Mouse (Mus musculus): ENCODE measurements around the gene Jarid2.

The Jarid2 gene

DNA sequence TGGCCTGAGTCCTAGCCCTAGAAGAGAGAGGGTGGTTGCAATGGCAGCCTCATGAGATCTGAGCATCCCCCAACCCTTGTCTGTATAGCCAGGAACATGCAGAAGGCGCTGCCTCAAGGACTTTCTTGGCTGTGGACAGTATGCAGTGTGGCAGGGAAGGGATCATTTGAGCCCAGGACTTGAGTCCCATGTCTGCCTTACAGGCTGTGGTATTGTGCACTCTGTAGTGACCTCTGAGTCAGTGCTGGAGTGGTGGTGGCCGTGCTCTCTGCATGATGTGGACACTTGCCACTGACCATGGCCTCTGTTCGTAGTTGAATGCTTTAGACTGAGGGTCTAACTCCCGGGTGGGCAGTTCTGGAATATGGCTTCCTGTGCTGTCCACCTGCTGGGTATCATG lies 187.9 kb downstream of the Jarid2 start:
- no peak for DNase-seq (ENCODE audit: low spot score in 2 of 2)

DNA sequence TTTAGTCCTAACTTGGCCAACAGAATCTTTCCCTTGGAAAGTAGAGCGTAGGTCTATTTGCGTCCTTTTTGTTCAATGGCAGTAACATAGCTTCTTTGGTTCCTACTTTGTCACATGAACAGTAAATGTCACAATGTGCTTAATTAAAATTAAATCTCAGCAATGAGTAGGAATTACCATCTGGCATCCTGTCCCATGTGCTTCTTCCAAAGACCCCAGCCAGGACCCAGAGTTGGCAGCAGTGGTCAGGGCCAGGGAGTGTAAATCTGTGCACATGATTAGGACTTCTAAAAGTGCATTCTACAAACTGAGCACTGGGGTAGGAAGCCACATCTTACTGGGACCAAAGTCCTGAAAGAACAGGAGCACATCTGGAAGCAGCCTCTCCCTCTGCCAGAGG lies 189.0 kb downstream of the Jarid2 start:
- DNase-seq (ENCODE audit: low spot score in 2 of 2) = no peak

DNA sequence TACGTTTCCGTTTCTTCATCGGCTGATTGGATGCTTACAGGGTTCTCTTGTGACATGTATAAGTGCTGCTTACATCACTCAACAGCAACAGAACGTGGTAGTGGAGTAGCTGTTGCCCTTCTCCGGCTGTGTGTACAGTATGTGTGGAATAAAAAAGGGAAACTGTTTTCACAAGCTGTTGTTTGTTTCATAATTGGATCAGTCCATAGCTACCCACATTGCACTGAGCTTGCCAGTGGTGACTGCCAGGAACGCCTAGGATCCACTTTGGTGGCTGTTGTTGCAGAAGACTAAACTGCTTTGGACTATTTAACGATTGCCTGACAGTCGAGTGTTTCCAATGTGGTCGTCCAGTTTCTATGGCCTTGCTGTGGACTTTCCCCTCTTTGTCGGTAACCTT lies 191.8 kb downstream of the Jarid2 start:
- DNase-seq (ENCODE audit: low spot score in 2 of 2) = no peak

DNA sequence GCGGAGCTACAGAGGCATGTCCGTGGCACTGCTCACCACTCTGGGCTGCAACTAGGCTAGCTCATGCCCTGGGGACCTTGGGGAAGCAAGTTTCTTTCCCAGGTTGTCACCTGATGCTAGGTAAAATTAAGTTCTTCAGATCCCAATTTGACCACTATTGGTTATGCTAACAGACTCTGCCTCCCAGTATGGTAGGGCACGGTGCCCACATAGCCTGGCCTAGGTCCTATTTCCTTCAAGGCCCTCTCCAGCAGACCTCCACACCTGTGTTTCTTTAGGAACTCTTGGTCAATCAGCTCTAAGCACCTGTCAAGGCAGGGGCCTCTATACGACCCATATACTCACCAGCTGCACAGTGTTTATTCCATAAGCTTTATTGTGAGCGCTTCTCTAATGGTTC lies 192.4 kb downstream of the Jarid2 start:
- no peak for DNase-seq (ENCODE audit: low spot score in 2 of 2)

DNA sequence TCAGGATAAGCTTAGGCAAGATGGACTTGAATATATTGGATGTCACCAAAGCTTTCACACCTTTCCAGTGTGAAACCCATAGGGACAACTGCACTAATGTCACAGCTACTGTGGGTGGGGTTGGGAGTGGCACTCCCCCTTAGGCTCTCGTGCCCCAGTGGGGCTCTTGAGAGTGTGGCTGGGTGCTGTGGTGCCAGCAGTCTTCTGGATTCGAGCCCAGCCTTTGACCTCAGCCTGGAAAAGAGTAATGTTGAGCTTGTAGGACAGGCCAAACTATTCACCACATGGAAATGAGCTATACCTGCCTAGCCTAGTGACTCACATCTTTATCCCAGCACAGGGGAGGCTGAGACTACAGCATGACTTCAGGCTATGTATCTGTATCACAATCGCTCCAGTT lies 194.8 kb downstream of the Jarid2 start:
- DNase-seq (ENCODE audit: low spot score in 2 of 2) = no peak

DNA sequence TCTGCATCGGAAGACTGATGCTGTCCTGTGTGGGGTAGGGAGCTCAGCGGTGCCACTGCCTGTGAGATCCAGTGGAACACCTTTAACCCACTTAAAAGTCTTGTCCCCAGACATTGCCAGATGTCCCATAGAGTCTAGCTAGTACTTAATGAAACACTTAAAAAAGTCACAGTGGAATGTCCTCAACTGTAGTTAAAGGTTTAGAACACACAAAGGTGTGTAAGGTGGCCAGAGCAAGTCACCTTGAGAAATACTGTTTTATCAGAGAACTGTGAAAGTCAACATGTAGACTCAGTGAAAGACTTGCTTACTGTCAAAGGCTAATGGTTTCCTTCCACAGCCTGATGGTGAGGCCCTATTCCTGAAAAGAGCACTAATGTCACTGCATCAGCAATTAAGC lies 195.9 kb downstream of the Jarid2 start:
- DNase-seq (ENCODE audit: low spot score in 2 of 2) = no peak

DNA sequence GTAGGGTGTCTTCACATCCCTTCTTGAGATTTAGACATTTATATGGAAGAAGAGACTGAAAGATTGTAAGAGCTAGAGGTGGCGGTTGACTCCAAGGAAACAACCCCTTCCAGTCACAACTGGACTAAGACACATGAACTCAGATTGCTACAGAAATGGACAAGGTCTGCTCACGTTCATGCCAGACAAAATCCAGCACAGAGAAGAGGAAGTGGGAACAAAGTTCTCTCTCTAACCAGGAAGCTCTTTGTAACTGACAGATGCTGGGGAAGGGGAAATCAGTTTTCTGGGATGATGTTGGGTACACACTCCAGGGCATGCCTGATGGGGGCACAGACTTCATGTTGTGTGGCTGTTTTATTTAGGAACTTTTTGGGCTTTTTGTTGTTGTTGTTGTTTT lies 197.0 kb downstream of the Jarid2 start:
- DNase-seq (ENCODE audit: low spot score in 2 of 2) = no peak

DNA sequence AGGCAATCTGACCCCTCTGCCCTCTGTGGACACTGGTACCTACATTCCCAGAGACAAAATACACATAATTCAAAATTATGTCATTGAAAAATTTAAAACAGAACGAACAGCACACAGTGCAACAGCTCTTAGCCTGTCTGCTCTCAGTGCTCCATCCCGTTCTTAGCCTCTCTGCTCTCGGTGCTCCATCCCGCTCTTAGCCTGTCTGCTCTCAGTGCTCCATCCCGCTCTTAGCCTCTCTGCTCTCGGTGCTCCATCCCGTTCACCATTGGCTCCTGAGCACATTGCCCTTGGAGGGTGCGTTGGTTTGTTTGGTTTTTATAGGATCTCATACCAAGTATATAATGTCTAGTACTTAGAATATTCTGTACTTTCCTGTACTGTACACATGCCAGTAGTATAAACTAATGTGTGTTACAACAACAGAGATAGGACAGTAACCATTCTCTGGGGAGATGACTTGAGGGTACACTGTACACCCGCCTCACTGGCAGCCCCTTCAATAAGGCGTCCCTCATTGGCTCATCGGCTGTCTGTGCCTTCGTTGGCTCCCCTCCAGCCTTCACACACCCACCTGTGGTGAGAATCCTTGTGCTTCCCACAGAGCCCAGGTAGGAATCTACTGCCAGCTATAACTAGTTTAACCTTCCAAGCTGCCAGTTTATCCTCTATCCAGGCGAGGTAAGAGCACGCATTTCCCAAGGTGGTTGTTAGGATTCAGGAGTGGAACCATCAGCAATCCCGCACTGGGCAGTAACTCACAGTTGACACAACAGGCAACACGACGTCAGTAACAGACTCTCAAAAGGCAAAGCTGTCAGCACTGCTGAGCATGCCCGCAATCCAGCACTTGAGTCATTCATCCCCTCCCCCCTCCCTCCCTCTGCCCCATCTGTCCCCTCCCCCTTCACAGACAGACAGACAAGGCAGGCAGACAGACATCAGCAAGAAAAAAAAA lies 203.3 kb downstream of the Jarid2 start:
- DNase-seq (ENCODE audit: low spot score in 2 of 2) = no peak

DNA sequence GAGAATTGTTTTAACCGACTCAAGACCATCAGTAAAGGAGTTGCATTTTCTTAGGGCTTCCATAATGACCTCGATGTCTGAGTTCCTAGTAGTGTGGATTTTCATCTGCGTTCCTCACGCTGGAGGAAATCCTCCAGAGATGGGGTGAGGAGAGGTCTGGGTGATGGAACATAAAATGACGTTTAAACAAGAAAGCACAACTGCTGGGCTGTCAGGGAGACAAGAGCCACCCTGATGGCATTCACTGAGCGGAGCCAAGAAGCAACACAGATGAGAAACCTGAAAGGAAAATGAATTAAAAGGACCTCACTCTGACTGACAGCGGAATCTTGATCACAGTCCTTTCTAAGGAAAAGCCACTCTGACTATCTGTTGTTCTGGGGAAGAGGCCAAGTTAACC lies 204.3 kb downstream of the Jarid2 start:
- no peak for DNase-seq (ENCODE audit: low spot score in 2 of 2)

DNA sequence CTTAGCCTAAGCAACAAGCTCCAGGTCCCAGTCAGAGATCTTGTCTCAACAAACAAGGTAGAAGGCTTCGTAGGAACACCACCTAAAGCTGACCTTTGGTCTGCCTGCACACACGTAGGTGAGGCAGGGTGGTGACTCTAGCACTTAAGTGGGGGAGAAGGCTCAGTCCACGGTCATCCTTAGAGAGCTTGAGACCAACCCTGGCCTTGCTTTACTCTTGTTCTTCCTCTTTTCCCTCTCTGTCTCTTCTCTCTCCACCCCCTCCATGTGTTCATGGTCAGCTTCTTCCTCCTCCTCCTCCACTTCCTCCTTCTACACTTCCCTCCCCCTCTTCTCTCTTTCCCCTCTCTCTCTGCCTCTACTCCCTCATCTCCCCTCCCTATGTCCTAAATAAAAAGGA lies 208.4 kb downstream of the Jarid2 start:
- DNase-seq (ENCODE audit: low spot score in 2 of 2) = no peak

DNA sequence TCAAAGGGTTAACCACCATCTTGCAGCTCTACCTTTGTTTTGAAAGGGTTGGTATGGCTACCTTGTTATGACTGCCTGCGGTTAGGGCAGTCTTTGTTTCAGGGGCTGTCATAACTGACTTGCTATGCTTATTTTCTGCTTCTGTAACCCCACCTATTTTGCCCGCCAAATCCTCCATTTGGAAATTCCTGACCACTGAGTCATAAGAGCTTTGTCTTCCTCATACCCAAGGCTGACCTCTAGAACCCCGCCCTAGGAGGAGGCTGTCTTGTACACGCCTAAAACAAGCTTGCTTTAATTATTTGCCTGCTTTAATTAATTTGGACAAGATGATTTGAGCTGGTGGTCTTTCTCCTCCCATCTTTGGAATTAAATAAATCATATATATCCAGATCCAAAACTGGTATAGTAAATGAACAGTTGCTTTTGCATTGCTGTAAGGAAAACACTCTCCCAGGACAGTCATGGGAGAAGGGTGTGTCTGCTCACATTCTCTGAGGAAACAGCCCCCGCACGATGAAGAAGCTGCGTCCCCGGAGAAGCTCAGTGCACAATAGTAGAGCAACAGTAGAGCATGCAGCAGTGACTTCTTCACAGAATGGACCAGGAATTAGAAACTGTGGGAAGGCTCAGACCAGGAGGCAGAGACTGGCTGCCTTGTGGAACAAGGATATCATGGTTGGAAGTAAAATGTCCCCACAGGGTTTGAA lies 210.2 kb downstream of the Jarid2 start:
- DNase-seq (ENCODE audit: low spot score in 2 of 2) = no peak

DNA sequence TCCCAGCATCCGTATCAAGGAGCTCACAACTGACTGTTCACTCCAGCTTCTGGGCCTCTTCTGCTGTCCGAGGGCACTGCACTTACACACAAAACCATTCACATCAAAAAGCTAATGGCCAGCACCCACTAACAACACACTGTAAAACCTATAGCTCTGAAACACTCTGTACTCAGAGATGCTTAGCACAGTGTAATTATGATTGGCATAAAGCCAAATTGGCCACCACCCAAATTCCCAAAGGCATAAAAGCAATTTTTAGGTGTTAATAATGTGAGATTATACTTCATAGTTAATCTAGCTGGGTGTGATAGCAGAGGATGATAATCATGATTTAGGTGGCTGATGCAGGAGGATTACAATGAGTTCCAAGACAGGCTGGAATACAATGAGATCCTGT lies 214.3 kb downstream of the Jarid2 start:
- DNase-seq (ENCODE audit: low spot score in 2 of 2) = no peak

DNA sequence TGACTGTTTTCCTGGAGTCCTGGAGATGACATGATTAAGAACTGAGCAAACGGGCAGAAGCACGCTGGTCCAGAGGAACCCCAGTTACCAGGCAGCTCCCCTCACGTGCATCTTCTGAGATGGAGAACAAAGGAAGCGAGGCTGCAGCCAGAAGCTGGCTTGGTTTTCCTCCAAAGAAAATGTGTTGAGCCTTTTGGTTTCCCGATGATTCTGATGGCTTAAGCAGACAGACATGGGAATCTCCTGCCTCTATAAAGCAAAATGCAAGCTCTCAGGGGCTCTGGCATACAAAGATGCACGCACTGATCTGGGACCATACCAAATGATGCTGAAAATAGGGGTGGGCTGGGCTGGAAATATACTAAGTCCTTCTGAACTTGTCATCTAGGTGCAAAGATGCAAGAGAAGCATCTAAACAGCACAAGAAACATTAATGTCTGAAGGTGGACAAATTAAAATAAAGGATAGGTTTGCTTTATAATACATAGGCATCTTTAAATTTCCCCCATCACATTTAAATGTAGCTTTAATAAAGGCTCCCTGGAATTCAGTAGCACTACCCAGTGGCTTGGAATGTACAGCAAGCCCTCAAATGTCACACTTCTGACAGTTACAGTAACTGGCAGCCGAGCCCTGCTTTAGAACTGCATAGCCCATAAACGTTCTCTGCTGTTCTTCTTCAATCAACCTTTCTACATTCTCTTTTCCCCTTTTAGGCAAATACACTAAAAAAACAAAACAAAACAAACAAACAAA lies 217.8 kb downstream of the Jarid2 start:
- DNase-seq (ENCODE audit: low spot score in 2 of 2) = no peak

DNA sequence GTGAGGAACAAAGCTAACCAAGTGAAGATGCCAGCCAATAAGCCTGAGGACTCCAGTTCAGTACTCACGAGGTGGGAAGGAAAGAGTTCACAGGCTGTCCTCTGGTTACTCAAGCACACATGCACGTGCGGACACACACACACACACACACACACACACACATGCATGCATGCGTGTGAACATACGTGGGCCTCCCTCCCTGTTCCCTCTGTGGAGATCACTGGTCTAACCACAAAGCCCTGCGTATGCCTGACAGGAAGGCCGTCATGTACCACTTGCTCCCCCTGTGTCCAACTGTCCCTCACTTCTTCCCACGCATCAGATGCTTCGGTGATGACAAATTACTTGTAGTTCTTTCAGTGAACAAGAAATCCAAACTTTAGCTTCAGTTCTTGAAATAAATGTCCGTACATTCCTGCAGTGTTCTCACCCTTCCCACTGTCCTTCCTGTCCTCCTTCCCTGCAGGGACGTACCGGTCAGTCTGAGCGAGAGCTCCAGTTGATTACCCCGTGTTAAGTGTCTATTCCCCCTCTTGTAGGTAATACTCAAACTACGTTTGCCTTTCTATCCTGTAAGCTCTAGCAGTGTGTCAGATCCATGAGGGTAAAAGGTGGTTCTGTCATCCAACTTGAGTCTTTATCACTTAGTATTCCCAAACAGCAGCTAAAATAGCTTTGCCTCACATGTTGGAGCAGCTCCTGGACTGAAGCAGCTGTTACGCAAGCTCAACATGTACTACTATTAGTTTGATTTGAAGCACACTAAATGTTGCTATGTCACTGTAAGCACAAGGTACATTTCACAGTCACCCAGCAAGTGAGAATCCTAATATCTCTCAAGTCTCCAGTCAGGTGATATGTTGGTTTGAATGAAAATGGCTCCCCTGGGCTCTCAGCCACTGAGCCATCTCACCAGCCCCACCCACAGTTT lies 219.3 kb downstream of the Jarid2 start:
- DNase-seq (ENCODE audit: low spot score in 2 of 2) = no peak

DNA sequence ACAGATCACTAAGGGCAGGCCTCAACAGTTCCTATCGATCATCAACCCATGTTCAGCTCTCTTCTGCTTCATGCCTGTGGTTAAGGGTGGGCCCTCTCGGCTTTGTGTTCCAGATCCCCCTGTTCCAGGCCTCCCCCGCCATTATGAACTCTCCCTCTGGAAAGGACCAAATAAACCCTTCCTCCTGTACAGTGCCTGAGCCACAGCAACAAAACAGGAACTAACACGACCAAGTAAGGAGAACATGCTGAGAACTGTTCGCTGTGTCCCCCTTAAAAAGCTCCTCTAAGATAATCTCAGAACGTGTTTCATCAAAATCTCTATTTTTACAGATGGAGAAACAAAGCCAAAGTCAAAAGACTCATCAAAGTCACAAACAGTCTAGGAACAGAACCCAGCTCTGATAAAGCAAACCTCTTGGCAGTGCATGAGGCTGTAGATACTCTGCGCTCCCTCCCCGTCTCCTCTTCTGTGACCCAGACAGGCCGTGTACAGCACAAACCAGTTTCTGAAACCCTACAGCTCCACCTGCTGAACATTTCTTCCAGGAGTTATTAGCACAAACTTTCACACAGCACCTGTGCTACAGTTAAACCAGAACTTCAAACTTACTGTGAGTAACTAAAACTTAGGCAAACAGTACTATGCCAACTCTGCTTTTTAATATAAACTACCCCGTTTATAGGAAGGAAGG lies 223.3 kb downstream of the Jarid2 start:
- no peak for DNase-seq (ENCODE audit: low spot score in 2 of 2)

DNA sequence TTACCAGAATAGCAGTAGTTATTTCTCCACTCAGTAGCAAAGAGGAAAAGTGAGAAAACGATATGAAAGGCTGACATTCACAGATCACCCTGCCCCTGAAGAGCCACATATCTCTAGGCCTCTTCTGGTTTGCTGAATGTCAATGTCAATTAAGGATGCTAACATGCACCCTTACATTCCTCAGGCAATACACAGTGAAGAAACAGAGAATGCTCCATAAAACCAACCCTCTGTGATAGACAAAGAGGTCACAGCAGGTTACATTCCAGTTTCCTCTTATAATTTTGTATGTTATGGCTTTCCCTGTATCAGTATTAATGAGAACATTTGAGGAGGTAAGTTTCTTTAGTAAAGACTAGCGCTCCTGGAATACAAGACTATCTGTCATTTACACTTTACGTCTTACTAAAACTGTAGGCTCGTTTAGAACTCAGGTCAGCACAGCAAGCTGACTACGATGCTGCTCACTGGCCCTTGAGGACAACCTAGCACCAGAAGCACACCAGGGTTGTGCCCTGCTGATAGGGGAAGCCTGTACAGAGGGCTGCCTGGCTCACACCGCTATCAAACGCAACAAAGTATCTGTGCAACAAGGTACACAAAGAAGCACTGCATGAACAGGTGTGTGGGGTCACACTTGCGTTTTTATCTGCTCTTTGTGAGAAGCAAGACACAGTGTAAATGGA lies 224.4 kb downstream of the Jarid2 start:
- no peak for DNase-seq (ENCODE audit: low spot score in 2 of 2)

DNA sequence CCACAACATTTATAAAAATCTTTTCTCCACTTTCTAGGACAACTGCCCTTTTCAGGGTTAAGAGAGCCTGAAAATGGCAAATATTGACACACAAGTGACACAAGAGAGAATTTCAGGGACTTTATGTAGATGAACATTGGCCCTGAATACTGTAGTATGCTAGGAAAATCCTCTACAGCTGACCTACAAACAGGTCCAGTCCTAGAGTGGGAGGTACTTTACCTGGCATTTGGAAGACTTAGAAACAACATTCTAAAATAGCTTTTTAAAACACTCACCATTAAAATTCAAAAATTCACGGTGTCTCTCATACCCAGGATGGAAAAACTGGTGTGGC lies 224.9 kb downstream of the Jarid2 start:
- no peak for DNase-seq (ENCODE audit: low spot score in 2 of 2)

DNA sequence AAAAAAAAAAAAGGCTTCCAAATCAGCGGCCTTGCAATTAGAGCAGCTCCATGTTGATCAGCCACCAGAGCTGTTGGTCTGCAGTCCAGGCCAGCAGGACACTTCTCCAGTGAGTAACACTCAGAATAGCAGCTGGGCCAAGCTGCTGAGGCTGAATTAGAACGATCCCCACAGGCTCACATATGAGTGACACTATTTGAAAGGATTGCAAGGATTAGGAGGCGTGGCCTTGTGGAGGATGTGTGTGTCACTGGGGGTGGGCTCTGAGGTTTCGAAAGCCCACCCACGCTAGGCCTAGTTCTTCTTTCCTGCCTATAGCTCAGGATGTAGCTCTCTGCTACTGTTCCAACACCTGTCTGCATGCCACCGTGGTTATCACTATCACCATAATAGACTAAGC lies 226.5 kb downstream of the Jarid2 start:
- DNase-seq (ENCODE audit: low spot score in 2 of 2) = no peak

DNA sequence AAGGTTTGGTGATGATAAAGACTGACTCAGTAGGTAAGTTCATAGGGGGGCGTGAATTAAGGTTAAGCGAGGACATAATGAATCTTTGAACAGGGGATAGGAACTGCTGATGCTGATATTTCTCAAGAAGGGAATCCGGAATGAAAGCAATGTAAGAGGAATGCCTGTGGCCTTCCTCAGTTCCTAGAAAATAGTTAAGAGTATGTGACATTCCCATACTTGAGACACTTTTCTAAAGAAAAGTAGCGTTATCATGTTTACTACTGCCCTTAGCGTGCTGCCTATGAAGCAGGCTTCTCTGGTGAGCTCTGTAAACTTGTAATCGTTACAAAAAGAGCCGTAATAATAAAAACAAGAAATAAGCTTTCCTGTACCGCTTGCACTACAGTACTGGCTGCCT lies 227.8 kb downstream of the Jarid2 start:
- DNase-seq (ENCODE audit: low spot score in 2 of 2) = no peak

DNA sequence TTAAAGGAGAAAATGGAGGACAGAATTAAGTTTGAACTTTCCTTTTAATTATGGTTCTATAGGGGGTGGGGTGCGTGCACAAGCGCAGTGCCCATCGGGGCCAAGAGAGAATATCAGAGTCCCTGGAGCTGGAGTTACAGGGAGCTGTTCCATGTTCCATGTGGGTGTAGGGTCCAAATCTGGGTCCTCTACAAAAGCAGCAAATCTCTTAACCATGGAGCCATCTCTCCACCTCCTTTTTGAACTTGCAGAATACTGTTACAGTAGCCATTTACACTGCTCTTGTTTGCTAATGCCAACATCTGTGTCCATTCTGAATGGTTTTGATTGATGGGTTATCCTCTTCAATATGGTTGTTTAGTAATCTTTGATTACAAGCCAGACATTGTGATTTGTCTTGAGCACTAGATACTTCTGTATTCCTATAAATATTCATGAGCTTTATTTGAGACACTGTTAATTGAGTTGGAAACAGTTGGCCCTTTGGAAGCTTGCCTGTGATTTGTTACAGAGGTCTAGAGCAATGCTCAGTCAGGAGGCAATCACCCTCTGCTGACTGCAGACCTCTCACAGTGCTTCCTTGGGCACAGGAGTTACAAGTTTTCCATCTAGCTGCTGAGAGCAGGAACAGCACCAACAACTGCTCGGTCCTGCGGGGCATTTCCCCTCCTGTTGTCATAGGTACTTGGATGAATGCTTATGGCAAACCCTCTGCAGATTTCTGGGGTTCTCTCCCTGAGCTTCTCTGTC lies 231.4 kb downstream of the Jarid2 start:
- no peak for DNase-seq (ENCODE audit: low spot score in 2 of 2)

Data from urinary bladder, postnatal 4 days (tissue).